Mouse (Mus musculus): ENCODE data around the gene Zfp775.

Zfp775 gene

GRCm38 (mm10) chr6:48601271-48602079 lies at the start of gene Zfp775:
Gene Zfp775 (plus strand): TSS chr6:48602063.
- DNase-seq = peak; percentile 96

DNA sequence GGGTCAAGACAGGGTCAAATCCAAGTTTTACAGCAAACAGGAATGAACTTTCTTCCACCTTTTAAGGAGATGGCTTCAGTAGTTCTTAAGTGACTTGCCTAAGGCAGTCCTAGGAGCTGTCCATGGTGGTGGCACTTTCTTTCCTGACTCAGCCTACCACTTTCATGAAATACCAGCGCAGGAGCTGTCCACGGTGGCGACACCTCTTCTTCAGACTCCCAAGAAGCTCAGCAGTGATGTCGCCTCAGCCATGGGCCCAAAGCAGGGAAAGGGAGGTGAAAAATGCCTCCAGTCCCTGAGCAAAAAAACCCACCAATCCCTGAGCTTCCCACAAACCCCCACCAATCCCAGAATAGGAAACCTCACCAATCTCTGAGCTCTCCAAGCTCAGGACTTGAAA lies 48.9 kb upstream of the Zfp775 start:
- no peak for DNase-seq

DNA sequence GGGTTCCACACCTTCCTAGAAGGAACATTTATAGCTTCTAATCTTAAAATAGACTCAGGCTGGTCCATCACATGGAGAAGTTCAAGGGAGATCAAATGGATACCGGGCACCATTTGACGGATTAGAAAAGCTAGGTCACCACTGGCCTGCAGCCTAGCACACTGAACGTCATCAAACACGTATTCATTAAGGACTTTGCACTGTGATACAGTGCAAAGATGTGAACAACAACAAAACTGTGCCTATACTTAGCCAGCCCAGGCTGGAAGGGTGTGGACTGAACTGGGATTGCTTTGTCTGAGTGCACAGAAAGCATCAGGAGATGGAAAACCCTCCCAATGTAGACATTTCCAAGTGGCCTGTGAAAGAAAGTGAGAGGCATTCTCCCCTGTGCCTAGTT lies 48.0 kb upstream of the Zfp775 start:
- no peak for DNase-seq

GRCm38 (mm10) chr6:48554280-48555103 lies 47.4 kb upstream of the Zfp775 start, which contains the start of gene Lrrc61:
Gene Lrrc61 (plus strand): TSS chr6:48554796.
- peak; percentile 97 for DNase-seq

DNA sequence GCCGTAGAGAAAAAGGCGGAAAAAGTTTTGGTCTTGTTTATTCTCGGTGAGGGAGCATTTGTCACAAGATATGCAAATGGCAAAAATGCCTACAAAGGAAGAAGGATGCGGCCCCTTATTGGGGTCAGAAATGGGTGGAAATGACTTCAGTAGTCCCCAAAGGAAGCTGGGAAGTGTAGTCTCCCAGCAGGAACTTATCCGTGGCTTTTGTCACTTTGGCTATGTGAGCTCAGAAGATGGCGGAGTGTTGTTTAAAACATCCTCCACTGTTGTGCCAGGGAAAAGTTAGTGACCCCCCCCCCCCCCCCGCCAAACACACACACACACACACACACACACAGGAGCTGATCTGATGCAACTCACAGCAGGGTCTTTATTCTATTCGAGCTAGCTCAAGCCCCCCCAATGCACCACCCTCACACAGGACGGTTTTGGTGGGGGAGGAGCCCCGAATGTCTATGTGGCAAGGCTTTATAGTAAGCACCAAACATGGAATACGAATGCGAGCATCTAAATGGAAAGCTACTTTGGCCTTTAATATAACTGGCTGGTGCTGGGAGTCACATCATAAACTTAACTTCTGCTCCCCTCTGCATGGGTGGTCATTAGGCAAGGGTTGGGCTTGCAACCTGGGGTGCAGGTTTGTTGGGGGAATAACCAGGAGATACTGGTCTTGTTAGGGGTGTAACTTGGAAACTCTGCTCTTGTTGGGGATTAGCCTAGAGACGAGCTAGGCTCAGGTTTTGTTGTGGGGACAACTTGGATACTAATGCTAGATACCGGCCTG lies 46.6 kb upstream of the Zfp775 start:
- DNase-seq = no peak

DNA sequence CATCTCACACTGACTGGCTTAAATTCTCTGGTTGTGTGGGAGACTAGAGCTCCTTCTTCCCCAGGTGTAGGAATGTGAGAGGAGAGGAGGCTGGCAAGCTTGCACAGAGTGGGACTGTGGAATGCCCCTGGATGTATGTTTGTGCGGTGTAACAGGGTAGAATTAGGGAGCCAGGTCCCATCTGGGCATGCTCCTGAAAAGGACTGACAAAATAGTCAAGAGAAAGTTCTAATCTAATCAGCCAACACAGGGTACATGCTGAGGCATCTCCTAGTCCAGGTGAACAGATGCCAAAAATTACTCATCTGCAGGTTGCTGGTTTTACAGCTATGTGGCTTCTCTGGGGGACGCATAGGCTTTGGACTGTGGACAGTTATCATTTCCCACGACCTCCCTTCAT lies 45.9 kb upstream of the Zfp775 start:
- no peak for DNase-seq

- DNase-seq = no peak
Observed at GRCm38 (mm10) chr6:48565693-48566310, 36.1 kb upstream of the Zfp775 start.

GRCm38 (mm10) chr6:48566312-48566711 lies 35.6 kb upstream of the Zfp775 start:
- no peak for DNase-seq

DNA sequence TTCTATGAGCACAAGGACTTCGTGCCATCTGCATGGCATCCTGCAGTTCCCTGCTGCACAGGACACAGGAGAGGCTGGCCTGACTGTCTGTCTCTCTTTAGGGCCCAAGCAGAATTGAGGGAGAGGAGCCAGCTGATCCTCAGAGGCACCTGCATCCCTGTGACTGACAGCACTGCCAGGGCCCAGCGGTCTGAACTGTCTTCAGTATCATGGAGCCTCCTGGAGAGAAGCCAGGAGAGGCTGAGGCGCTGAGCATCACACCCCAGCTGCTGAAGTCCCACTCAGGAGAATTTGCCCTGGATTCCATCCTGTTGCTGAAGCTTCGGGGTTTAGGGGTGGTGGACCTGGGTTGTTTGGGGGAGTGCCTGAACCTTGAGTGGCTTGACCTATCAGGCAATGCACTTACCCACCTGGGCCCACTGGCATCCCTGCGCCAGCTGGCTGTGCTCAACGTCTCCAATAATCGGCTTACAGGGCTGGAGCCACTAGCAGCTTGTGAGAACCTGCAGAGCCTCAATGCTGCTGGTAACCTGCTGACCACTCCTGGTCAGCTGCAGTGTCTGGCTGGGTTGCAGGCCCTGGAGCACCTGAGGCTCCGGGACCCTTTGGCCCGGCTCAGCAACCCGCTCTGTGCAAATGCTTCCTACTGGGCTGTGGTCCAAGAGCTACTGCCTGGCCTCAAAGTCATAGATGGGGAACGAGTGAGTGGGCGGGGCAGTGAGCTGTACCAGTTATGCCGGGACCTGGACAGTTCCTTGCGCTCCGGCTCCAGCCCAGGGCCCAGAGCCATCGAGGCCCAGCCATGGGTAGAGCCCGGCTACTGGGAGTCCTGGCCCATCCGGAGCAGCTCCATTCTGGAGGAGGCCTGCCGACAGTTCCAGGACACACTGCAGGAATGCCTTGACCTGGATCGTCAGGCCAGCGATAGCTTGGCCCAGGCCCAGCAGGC lies 33.6 kb upstream of the Zfp775 start:
- no peak for DNase-seq

DNA sequence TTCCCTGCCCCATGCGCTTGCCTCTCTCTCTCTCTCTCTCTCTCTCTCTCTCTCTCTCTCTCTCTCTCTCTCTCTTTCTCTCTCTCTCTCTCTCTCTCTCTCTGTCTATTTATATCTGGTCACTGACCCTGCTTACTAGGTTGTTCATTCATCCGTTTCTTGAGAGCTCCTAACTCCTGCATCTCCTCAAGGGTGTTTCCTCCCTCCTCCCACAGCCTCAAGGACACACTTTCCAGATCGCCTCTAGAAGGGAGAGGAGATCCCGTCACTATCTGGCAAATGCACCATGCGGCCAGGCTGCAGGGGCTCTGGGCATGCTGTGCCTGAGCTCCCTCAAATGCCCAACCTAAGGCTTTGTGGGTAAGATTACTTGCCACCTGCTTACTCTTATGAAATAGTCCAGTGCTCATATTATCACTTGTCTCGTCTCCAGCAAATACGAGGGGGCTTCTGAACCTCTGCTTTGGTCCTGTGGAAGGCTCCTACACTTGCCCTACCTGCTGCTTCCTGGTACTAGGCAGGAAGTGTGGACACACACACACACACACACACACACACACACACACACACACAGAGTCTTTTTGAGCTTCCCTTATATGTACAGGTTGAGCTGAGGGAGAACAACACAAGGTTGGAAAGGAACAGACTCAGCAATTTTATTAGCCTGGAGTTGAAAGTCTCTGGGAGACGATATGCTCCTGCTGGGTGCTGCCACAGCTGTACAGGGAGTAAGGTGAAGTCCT lies 32.6 kb upstream of the Zfp775 start:
- no peak for DNase-seq

- DNase-seq = no peak
Observed at GRCm38 (mm10) chr6:48572014-48572413, 29.8 kb upstream of the Zfp775 start.

DNA sequence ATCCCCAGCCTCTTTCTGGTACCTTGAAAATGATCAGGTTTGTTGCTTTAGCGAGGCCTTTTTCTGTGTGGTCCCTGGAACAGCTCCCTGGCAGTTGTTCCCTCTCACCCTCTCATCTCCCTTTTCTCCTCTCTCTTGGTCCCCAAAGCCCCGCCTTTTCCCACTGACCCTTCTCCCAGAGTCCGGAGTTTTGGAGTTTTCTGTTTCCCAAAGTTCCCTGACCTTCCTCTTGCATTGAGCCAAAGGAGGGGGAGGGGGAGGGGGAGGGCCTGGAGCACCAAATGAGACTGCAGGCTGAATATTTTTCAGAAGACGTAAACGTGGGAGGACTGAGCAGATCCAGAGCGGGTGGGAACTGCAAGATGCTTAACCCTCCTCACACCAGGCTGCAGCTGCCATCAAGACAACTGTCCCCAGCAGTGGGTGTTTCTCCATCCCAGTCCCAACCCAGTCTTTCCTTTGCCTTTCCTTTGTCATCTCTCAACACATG lies 29.2 kb upstream of the Zfp775 start, which contains the start of gene Rarres2:
TSS of gene Rarres2 (minus strand) at position 218 of the 490 bp plus-strand sequence.
- no peak for DNase-seq

DNA sequence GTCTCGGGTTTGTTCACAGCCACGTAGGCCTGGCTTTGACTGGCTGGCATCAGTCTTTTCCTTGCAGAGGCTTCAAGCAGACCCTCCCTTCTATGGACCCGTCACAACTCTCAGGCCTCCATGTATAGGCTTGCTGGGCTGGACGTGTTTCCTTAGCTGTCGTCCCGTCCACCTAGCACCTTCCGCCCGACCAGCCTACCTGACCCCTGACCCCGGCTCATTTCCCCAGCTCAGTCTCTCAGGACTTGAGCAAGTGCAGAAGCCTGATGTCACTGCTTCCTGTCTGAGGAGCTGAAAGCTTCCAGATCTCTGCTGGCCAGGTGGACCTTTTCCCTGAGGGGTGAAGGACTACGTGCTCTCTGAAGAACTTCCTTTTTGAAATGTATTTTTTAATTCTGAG lies 28.6 kb upstream of the Zfp775 start:
- no peak for DNase-seq

GRCm38 (mm10) chr6:48573981-48574380 lies 27.9 kb upstream of the Zfp775 start:
- DNase-seq = no peak

GRCm38 (mm10) chr6:48578736-48579135 lies 23.1 kb upstream of the Zfp775 start:
- DNase-seq = no peak

- DNase-seq = no peak
Observed at GRCm38 (mm10) chr6:48579215-48579648, 22.6 kb upstream of the Zfp775 start.

DNA sequence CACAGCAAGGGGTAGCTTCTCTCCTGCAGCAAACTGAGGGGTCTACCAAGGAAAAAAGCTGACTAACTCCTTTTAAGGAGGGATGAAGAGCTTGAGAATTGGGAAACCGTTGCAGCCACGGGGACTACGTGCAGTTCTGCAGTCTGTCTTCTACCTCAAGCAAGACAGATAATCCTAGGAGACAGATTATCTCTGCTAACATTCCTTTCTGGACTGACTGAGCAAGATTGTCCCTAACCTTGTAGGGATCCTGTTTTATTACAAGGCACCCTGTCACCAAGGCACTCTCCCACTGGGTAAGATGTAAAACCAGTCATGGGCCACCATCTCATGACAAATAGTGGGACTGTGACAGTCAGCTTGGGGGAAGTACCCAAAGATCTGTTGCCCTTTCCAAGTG lies 20.6 kb upstream of the Zfp775 start:
- DNase-seq = no peak

DNA sequence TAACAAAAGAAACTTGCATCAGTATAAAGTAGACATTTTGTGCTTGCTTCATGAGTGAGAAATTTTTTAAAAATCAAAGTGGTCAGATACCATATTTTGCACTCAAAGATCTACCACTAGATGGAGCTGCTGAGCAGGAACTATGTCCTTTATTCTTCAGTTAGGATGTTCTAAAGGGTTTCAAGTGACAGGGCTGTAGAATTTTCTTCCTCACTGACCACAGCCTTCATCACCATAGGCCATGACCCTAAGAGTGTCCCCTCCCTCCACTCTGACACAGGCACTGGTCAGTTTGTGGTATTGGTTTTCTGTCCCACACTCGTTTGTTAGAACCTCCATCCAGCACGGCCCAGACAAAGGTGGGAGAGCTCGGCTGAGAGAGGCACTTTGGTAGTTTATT lies 19.8 kb upstream of the Zfp775 start:
- DNase-seq = no peak

DNA sequence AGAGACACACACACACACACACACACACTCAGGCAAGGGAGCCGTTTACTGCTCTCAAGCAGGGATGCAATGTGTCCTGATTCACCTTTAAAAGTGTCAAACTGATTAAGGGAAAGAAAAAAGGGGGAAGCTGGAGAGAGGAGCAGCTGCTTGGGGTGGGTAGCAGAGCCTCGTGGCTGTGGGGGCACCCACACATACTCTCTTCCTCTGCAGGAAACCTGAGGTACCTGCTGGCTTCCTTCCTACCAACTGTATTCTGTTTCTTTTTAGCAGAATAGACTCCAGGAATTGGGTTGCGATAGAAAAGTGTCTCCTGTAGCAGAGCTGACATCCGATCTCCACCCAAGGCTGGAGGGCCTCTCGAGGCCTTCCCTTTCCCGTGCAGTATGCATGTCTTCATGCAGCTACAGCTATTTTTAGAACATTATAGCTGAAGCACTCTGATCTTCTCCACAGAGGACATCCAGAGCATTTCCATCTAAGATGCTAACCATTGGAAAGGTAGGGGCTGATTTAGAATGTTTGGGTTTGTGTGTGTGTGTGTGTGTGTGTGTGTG lies 12.6 kb upstream of the Zfp775 start, which contains the start of gene Gm45021:
TSS of gene Gm45021 (plus strand) at position 417 of the 557 bp plus-strand sequence.
- no peak for DNase-seq

All from right cerebral cortex, postnatal 25 days (tissue).